Mouse (Mus musculus): ENCODE measurements around the gene Zbtb16. TPM values are rescaled to one million over a fixed set of nuclear protein-coding genes. Genes with fewer than 3 reads are reported as not detected.

The Zbtb16 gene
- polyA plus RNA-seq, 1 experiment = 1.2 TPM

- 93% methylated on average over 3 of the region's 3 CpGs for WGBS
- no peak for DNase-seq (ENCODE audit: low read depth, low spot score)
Observed at GRCm38 (mm10) chr9:48722261-48722920, 113.6 kb downstream of the Zbtb16 start.

- DNase-seq (ENCODE audit: low read depth, low spot score) = no peak
- WGBS = 90% methylated on average over 6 of the region's 6 CpGs
Observed at GRCm38 (mm10) chr9:48721655-48722054, 114.4 kb downstream of the Zbtb16 start.

DNA sequence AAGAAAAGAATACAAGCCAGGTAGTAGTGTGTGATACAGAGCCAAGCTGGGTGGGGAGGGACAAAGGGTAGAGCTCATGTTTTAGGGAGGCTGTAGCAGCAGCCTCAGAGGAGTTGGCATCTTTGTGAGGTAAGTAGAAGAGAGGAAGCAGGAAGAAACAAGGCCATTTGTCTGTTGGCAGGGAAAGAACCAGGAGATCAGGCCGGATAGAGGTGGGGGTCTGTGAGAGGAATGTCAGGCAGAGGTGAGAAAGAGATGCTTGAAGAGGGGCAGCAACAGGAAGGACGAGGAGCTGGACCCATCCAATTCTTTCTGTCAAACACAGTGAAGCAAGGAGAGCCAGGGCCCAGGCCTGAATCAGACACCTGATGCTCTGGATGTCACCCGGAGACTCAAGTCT, 114.8 kb downstream of the Zbtb16 start:
- 83% methylated on average over 3 of the region's 3 CpGs for WGBS
- DNase-seq (ENCODE audit: low read depth, low spot score) = no peak

DNA sequence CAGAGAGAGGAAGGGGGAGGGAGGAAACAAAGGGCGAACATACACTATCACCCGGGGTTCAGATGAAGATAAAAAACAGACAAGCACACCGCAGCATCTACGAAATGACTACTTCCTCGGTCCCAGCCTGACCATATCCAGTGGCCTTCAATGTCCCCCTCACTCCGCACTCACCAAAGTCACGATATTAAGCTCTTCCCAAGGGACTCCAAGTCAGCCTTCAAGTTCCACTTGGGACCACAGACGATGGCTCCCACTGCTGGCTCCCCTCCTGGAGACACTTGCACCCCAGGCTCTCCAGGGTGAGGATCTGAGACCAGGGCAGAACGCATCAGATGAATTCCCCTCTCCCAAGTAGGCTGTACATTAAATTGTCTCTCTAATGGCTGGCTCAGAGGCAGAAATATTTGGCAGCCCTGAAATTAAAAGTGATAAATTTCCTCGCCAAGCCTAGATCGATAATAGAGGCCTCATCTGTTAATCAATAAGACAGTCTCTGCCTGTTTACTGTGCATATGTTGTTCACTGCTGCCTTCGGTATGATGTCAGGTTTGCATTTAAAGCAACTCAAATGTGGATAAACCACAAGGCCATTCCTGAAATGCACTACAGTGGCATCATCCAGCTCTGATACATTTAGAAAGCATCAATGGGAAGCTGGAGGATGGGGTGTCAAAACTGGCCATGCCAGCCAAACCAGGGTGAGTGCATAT, 115.6 kb downstream of the Zbtb16 start:
- DNase-seq (ENCODE audit: low read depth, low spot score) = no peak

DNA sequence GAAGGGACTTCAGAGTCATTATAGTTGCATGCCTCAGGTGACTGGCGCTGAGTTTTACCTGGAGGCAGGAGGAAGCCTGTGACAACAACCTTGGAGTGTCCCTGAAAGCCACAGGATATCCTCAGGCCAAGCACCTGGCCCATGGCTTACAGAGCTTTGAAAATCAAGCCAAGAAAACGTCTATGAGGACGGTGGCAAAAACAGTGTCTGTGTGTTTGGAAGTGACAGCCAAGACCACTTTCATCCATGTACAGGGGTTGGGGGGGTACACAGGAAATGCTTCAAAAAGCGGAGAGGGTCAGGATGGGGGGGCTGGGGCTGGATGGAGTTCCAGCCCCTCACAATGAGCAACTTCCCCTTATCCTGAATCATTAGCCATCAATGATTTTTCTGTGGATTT, 116.4 kb downstream of the Zbtb16 start:
- 76% methylated on average over 4 of the region's 4 CpGs for WGBS
- DNase-seq (ENCODE audit: low read depth, low spot score) = no peak

More for the DNA sequence above, 115.6 kb downstream of the Zbtb16 start:
- WGBS = 89% methylated on average over 12 of the region's 12 CpGs

- 79% methylated on average over 8 of the region's 8 CpGs for WGBS
- no peak for DNase-seq (ENCODE audit: low read depth, low spot score)
Observed at GRCm38 (mm10) chr9:48716549-48716948, 119.5 kb downstream of the Zbtb16 start.

DNA sequence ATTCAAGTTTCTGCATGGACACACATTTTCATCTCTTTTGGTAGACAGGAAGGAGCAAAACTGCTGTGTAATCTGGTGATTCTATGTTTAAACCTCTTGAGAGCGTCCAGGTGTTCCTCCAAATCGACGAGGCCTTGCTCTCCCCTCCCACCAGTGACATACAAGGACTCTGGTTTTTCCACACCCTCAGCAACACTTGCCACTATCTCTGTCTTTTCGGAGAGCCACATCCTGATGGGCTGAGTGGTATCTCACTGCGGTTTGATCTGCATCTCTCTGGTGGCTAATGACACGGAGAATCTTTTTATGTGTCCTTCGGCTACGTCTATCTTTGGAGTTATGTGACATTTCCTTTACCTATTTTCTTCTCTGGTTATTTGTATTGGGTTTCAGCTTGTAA, 121.0 kb downstream of the Zbtb16 start:
- 87% methylated on average over 8 of the region's 8 CpGs for WGBS
- DNase-seq (ENCODE audit: low read depth, low spot score) = no peak

- 96% methylated on average over 8 of the region's 8 CpGs for WGBS
- no peak for DNase-seq (ENCODE audit: low read depth, low spot score)
Observed at GRCm38 (mm10) chr9:48713779-48714178, 122.2 kb downstream of the Zbtb16 start.

DNA sequence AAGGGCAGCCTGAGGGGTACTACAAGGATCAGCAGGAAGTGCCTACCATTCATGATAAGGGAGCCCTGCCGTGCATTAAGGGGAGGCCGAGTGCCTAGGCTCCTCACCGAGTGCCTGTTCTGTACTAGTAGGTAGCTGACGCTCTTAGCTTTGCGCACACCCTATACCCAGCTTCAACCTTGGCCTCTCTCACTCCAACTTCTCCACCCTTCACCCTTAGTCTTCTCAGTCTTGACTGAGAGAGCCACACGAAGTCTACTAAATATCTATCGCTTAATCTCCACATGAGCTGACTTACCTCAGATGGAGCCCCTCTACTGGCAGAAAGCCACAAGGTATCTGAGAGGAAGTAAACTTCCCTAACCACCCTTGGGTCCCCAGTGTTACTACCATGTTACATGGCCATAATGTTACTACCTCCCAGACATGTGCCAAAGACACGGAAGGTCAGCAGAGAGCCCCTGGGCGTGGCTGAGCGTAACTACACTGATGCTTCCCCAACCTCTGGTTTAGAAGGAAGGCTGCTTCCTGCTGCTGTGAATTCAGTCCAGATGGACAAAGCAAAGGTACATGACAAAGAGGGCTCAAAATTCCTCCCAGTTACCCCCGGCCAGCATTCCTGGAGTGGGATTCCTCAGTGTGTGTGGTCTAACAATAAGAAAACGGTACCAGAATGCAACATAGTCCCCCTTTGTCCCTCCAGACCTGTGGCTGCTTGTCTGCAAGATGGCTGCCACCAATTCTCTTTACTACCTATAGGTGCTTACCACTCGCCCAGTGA, 122.8 kb downstream of the Zbtb16 start:
- 85% methylated on average over 13 of the region's 13 CpGs for WGBS
- no peak for DNase-seq (ENCODE audit: low read depth, low spot score)

DNA sequence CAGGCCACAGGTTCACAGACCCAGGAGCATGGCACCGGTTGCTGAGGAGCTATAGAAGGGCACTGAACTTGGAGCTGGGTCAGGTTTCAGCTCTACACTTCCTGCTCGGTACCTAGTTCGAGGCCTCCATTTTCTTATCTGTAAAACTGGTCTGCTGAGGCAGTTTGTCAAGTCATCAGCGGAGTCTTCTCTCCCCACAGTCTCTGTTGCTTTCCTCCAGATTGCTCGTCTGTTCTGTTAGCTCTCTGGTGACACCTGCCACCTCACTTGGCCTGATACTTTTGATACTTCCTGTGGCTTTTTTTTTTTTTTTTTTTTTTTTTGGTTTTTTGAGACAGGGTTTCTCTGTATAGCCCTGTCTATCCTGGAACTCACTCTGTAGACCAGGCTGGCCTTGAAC, 124.2 kb downstream of the Zbtb16 start:
- 78% methylated on average over 5 of the region's 5 CpGs for WGBS
- DNase-seq (ENCODE audit: low read depth, low spot score) = no peak

DNA sequence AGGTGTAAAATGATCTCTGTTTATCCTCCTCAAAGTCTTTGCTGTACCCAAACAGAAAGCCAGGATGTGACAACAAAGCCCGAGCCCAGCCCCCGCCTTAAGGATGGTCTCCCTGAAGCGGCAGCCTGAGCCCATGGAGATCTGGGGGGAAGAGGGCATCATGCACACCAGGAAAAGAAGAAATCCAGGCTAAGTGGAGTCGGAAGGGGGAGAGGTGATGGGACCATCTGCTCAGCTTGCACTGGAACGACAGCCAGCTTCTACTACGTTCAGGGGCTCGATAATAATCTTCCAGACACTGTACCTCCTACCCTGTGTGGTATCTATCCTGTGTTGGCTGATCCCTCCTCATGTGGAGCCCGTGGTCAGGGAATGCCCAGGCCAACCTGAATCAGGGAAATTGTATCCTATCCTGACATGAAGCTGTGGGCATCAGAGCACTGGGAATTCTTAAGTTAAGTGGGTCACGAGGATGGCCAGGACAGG, 124.7 kb downstream of the Zbtb16 start:
- WGBS = 66% methylated on average over 9 of the region's 9 CpGs
- no peak for DNase-seq (ENCODE audit: low read depth, low spot score)

DNA sequence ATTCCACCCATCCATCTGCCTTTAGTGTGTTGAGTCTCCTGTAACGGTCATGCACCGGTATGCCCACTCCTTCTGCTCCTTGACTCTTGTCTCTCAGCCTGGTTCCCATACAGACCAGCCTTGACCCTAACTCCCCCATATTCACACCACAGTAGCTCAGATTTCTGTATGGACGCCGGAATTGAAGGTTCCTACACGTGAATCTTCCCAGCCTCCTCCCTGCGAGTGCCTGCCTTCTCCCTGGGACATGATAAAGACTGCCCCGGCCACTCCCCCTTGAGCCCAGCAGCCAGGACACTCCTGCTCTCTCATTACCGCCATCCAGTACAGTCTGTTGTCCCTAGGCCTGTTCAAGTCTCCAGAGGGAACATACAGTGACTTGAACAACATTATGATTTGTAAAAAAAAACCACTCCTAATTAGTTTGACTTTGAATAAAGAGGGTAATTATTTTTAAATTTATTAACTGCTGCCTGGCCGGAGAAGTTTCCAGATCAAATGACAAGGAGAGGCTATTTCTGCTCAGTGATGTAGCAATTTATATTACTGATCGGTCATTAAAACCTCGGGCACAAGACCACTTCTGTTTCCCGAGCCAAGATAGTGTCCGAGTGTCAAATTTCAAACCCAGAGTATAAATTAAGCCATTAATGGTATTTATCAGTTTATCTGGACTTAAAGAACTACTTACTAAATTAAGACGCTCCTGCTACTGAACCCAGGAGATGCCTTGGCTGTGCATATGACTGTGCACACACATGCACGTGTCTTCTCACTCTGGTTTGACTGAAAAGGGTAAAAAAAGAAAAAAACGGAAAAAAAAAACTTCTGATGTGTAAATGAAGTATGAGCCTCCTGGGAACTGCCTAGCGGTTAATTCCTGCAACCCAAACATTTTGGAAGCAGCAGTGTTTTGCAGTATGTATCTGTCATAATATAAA, 125.4 kb downstream of the Zbtb16 start:
- 57% methylated on average over 17 of the region's 17 CpGs for WGBS
- DNase-seq (ENCODE audit: low read depth, low spot score) = no peak

DNA sequence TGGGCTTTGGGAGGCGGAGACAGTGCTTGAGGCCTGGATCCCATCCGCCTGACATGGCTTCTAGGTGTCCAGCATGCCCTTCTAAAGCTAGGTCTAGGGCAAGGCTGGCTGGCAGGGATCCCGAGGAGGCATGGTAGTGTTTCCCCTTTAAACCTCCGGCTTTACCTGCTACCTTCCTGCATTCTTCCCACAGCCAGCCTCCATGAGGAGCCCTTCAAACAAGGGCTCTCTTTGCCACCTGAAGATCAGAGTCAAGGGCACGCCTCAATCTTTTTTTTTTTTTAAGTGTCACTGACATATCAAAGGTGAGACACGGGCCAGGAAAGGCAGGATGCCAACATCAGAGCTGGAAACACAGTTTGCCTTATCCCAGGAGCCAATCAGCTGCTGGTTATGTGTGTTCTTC, 128.2 kb downstream of the Zbtb16 start:
- DNase-seq (ENCODE audit: low read depth, low spot score) = no peak
- WGBS = 45% methylated on average over 6 of the region's 6 CpGs

GRCm38 (mm10) chr9:48707134-48707823, 128.7 kb downstream of the Zbtb16 start:
- DNase-seq (ENCODE audit: low read depth, low spot score) = no peak
- WGBS = 26% methylated on average over 14 of the region's 14 CpGs

DNA sequence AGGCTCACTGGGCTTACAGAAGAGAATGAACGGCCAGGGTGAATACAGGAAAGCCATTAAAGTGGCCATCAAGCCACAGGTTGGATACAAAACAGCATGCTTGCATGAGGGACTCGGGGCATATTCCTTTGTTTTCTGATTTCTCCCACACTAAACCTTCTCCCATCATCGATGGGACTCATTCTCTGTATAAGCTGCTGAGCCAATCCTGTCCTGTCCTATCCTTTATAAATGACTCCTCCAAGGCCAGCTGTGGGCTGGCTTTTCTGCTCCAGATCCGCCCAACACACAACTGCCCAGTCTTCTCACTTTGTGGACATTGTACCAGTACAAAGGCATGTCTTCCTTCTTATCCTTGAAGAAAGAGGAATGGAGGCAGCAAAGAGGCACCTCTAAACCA, 134.7 kb downstream of the Zbtb16 start:
- WGBS = 67% methylated on average over 4 of the region's 4 CpGs

DNA sequence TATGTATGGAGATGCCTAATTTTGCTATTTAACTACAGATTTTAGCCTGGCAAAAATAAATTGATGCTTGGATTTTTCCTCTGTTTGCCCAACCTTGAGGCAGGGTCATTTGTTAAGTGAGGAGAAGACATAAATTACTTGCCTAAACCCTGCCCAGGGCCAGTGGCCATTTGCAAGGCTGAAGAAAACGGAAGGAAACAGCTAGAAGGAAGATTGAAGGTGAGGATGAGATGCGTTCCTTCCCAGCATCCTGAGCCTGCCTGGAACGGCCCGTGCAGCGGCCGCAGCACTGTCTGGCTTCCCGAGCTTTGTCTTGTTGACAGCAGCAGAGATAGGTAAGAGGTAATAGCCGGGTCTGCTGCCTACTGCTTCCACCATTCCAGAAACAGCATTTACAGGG, 135.2 kb downstream of the Zbtb16 start:
- 76% methylated on average over 8 of the region's 8 CpGs for WGBS
- no peak for DNase-seq (ENCODE audit: low read depth, low spot score)

More for the DNA sequence above, 134.7 kb downstream of the Zbtb16 start:
- DNase-seq (ENCODE audit: low read depth, low spot score) = no peak

GRCm38 (mm10) chr9:48697470-48697815, 138.6 kb downstream of the Zbtb16 start:
- 75% methylated on average over 2 of the region's 2 CpGs for WGBS

GRCm38 (mm10) chr9:48696731-48697469, 139.1 kb downstream of the Zbtb16 start:
- WGBS = 83% methylated on average over 12 of the region's 12 CpGs
- DNase-seq (ENCODE audit: low read depth, low spot score) = no peak

More at GRCm38 (mm10) chr9:48697470-48697815, 138.6 kb downstream of the Zbtb16 start:
- no peak for DNase-seq (ENCODE audit: low read depth, low spot score)
